ENCODE assay signal across 13 mouse cellular contexts in genomic region chr10:64023340-64023739, GRCm38 (mm10).
DNase-seq lines count a peak whose midpoint lies in the region; ATAC-seq lines count a peak whose summit lies in the region.
"Had no signal": no experiment of that assay in that cellular context is flagged by ENCODE, and none has a peak within 500 bp of the region (broad histone marks: within the 10 kb centered on the region; RNA-seq: fewer than 3 reads in every experiment).

No protein-coding gene starts in this region.

- no peak overlapping the region for H3K4me2 ChIP-seq in liver, embryonic 12.5 days
- H3K4me2 ChIP-seq: forebrain, embryonic 12.5 days; hindbrain, embryonic 12.5 days had no signal

- DNase-seq in adrenal gland, adult 8-10 months, result peak; percentile 2
- no peak for DNase-seq in adrenal gland, postnatal 4 days (ENCODE audit: low spot score in 2 of 2)
- DNase-seq in layer of hippocampus, adult 11-12 months (ENCODE audit: low spot score), result peak; percentile 10
- DNase-seq in layer of hippocampus, postnatal 10 days (ENCODE audit: low spot score in 2 of 2), result no peak
- peak; percentile 9 for DNase-seq in adrenal gland, postnatal 25 days
- peak; percentile 25 for DNase-seq in lung, postnatal 36 days
- DNase-seq in embryo, embryonic 10 days (ENCODE audit: low spot score), result no peak
- DNase-seq: embryo, embryonic 11 days; kidney, adult 8-10 months had no signal

- H3K4me3 ChIP-seq in liver, embryonic 12.5 days, result no peak overlapping the region
- H3K4me3 ChIP-seq: forebrain, embryonic 12.5 days; hindbrain, embryonic 12.5 days; midbrain, embryonic 10.5 days had no signal

- H3K27me3 ChIP-seq in liver, embryonic 12.5 days (replicated peaks), result no peaks in the 10 kb centered on the region
- H3K27me3 ChIP-seq: forebrain, embryonic 12.5 days; hindbrain, embryonic 12.5 days had no signal

- no peak for ATAC-seq in liver, embryonic 12.5 days

- 73% methylated on average over 6 of the region's 6 CpGs for WGBS in liver, embryonic 12.5 days (ENCODE audit: insufficient replicate concordance)

- no peaks in the 10 kb centered on the region for H3K36me3 ChIP-seq in liver, embryonic 12.5 days
- H3K36me3 ChIP-seq: forebrain, embryonic 12.5 days; hindbrain, embryonic 12.5 days; midbrain, embryonic 10.5 days had no signal

- H3K9ac ChIP-seq in liver, embryonic 12.5 days, result no peak overlapping the region
- H3K9ac ChIP-seq: forebrain, embryonic 12.5 days; hindbrain, embryonic 12.5 days had no signal

- H3K27ac ChIP-seq in liver, embryonic 12.5 days, result no peak overlapping the region
- H3K27ac ChIP-seq: forebrain, embryonic 12.5 days; hindbrain, embryonic 12.5 days; midbrain, embryonic 10.5 days had no signal

- no peaks in the 10 kb centered on the region for H3K4me1 ChIP-seq in liver, embryonic 12.5 days
- H3K4me1 ChIP-seq: forebrain, embryonic 12.5 days; hindbrain, embryonic 12.5 days; midbrain, embryonic 10.5 days had no signal

- H3K9me3 ChIP-seq in liver, embryonic 12.5 days (replicated peaks), result no peaks in the 10 kb centered on the region
- H3K9me3 ChIP-seq: forebrain, embryonic 12.5 days; hindbrain, embryonic 12.5 days; midbrain, embryonic 10.5 days had no signal

Comparison
In these comparisons a context has a peak if more than half of its experiments do, and no peak if none do; other contexts are left out.
1. DNase-seq: peak in adrenal gland, adult 8-10 months (single experiment), layer of hippocampus, adult 11-12 months (single experiment), adrenal gland, postnatal 25 days (single experiment) and lung, postnatal 36 days (single experiment); none in adrenal gland, postnatal 4 days (0 of 2), layer of hippocampus, postnatal 10 days (0 of 2) and embryo, embryonic 10 days (single experiment).